Mouse (Mus musculus): Measurements from ENCODE around the gene Zfp956. TPM values are rescaled to one million over a fixed set of nuclear protein-coding genes. Genes with fewer than 3 reads are reported as not detected.

Zfp956 gene
- polyA plus RNA-seq, 2 experiments = 2.1 to 4.3 TPM

DNA sequence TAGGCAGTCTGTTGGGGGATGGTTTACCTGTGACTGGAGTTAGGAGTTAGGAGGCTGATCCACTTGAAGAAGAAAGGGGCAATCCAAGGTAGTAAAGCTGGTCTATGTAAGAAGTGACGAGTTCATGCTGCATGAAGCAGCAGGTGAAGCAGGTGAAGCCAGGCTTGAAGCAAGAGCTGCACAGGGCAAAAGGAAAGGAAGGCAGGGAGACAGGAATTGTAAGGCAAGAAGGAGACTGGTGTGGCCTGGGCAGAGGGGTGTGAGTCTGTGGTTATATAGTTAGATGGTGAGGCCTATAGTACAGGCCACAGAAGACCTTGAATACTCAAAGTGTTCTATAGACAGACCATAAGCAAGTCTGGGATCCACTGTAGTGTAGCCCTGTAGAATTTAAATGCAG is 44.2 kb upstream of the Zfp956 start:
- no peak for ATAC-seq (ENCODE audit: insufficient read depth)
- H3K4me1 ChIP-seq (replicated peaks; ENCODE audit: control insufficient read depth in 2 of 2, insufficient read depth in 2 of 2, low read length in 1 of 2) = no peaks in the 10 kb centered on the region
- no peak overlapping the region for H3K27ac ChIP-seq
- H3K4me2 ChIP-seq (ENCODE audit: low read depth) = no peak overlapping the region
- H3K27me3 ChIP-seq (ENCODE audit: control insufficient read depth, insufficient read depth, low read length) = no peaks in the 10 kb centered on the region
- peaks cover 15% of the 10 kb centered on the region for H3K36me3 ChIP-seq (replicated peaks; ENCODE audit: control insufficient read depth, insufficient read depth, low read depth)
- H3K9ac ChIP-seq (replicated peaks) = no peak overlapping the region
- H3K9me3 ChIP-seq (ENCODE audit: control insufficient read depth, low read length) = no peaks in the 10 kb centered on the region
- TF ChIP-seq EP300 (IDR thresholded peaks at IDR 0.05; ENCODE audit: low read depth) = no peak
- TF ChIP-seq CTCF (IDR thresholded peaks at IDR 0.05; ENCODE audit: low read depth) = no peak
- no peak for DNase-seq (ENCODE audit: low read depth in 3 of 3, low spot score in 3 of 3)
- no peak overlapping the region for H3K4me3 ChIP-seq (ENCODE audit: insufficient read depth in 1 of 2, low read depth in 2 of 2, low read length in 2 of 2)
- WGBS (ENCODE audit: insufficient replicate concordance) = 79% methylated on average over 1 of the region's 1 CpGs

DNA sequence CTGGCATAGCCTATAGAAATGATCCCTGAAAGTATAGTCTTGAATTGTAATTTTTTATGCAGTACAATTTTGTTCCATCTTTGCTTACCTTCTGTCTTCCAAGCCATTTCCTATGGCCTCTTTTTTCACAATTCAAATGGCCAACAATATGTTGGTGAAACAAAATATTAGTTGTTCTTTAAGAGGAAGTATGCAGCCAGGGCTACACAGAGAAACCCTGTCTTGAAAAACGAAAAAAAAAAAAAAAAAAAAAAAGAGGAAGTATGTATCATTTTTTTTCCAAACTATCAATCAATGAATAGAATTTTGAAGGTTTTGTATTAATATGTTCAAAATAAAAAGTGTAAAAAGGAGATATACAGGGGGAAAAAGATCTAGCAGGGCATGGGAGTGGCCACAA is 41.5 kb upstream of the Zfp956 start:
- no peak overlapping the region for H3K4me3 ChIP-seq (ENCODE audit: insufficient read depth in 1 of 2, low read depth in 2 of 2, low read length in 2 of 2)
- no peaks in the 10 kb centered on the region for H3K27me3 ChIP-seq (ENCODE audit: control insufficient read depth, insufficient read depth, low read length)
- no peak overlapping the region for H3K27ac ChIP-seq
- no peak overlapping the region for H3K9ac ChIP-seq (replicated peaks)
- no peaks in the 10 kb centered on the region for H3K36me3 ChIP-seq (replicated peaks; ENCODE audit: control insufficient read depth, insufficient read depth, low read depth)
- peaks cover 3 to 9% of the 10 kb centered on the region in 2 experiments for H3K4me1 ChIP-seq (replicated peaks; ENCODE audit: control insufficient read depth in 2 of 2, insufficient read depth in 2 of 2, low read length in 1 of 2)
- H3K9me3 ChIP-seq (ENCODE audit: control insufficient read depth, low read length) = no peaks in the 10 kb centered on the region
- 10% methylated on average over 1 of the region's 1 CpGs for WGBS (ENCODE audit: insufficient replicate concordance)
- TF ChIP-seq EP300 (IDR thresholded peaks at IDR 0.05; ENCODE audit: low read depth) (no peak), CTCF (IDR thresholded peaks at IDR 0.05; ENCODE audit: low read depth) (no peak)
- no peak overlapping the region for H3K4me2 ChIP-seq (ENCODE audit: low read depth)
- ATAC-seq (ENCODE audit: insufficient read depth) (no peak), DNase-seq (ENCODE audit: low read depth in 3 of 3, low spot score in 3 of 3) (no peak)

DNA sequence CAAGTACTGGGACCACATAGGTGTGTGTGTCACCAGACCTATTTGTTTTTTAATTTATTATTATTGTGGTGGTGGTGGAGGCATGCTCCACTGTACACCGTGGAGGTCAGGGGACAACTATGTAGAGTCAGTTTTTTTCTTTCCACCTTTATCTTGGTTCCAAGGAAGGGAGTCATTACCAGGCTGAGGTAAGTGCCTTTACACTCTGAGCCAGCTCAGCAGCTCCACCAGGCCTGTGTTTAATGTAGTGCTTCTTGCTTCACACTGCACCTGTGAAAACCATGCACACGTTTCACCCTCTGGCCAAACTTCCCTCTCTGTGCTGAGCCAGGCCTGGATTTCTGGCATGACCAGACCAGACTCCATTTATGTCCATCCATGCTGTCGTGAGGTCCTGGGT is 40.2 kb upstream of the Zfp956 start:
- ATAC-seq (ENCODE audit: insufficient read depth) (no peak), DNase-seq (ENCODE audit: low read depth in 3 of 3, low spot score in 3 of 3) (no peak)
- H3K9me3 ChIP-seq (ENCODE audit: control insufficient read depth, low read length) = no peaks in the 10 kb centered on the region
- no peak overlapping the region for H3K4me2 ChIP-seq (ENCODE audit: low read depth)
- no peak overlapping the region for H3K4me3 ChIP-seq (ENCODE audit: insufficient read depth in 1 of 2, low read depth in 2 of 2, low read length in 2 of 2)
- H3K27me3 ChIP-seq (ENCODE audit: control insufficient read depth, insufficient read depth, low read length) = no peaks in the 10 kb centered on the region
- TF ChIP-seq CTCF (IDR thresholded peaks at IDR 0.05; ENCODE audit: low read depth) (no peak), EP300 (IDR thresholded peaks at IDR 0.05; ENCODE audit: low read depth) (no peak)
- H3K27ac ChIP-seq = no peak overlapping the region
- WGBS (ENCODE audit: insufficient replicate concordance) = 38% methylated on average over 3 of the region's 3 CpGs
- H3K36me3 ChIP-seq (replicated peaks; ENCODE audit: control insufficient read depth, insufficient read depth, low read depth) = no peaks in the 10 kb centered on the region
- H3K4me1 ChIP-seq (replicated peaks; ENCODE audit: control insufficient read depth in 2 of 2, insufficient read depth in 2 of 2, low read length in 1 of 2) = peaks cover 11 to 18% of the 10 kb centered on the region in 2 experiments
- H3K9ac ChIP-seq (replicated peaks) = no peak overlapping the region

DNA sequence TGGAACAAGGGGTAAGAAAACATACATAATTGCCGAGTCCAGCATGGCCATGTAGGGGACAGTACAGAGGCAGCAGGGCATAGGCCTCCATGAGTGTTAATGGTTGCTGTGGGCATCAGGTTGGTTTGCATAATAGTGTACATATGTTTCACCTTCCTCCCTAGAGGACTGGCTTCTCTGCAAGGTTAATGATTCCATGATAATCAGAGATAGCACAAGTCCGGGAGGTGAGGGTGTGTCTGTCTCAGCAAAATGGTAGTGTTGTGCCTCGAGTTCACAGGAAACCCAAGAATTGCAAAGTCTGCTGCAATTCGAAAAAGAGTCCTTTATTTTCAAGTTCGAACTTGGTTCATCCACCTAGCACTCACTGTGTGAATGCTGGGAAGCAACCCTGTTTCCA is 36.1 kb upstream of the Zfp956 start:
- H3K36me3 ChIP-seq (replicated peaks; ENCODE audit: control insufficient read depth, insufficient read depth, low read depth) = no peaks in the 10 kb centered on the region
- no peak for ATAC-seq (ENCODE audit: insufficient read depth)
- peaks cover 29 to 39% of the 10 kb centered on the region in 2 experiments for H3K4me1 ChIP-seq (replicated peaks; ENCODE audit: control insufficient read depth in 2 of 2, insufficient read depth in 2 of 2, low read length in 1 of 2)
- no peak overlapping the region for H3K27ac ChIP-seq
- no peak for TF ChIP-seq EP300 (IDR thresholded peaks at IDR 0.05; ENCODE audit: low read depth)
- TF ChIP-seq CTCF (IDR thresholded peaks at IDR 0.05; ENCODE audit: low read depth) = no peak
- H3K9ac ChIP-seq (replicated peaks) = no peak overlapping the region; the same call in 1 of the 2 replicates
- no peak overlapping the region for H3K4me3 ChIP-seq (ENCODE audit: insufficient read depth in 1 of 2, low read depth in 2 of 2, low read length in 2 of 2)
- H3K4me2 ChIP-seq (ENCODE audit: low read depth) = no peak overlapping the region
- 53% methylated on average over 5 of the region's 5 CpGs for WGBS (ENCODE audit: insufficient replicate concordance)
- no peaks in the 10 kb centered on the region for H3K27me3 ChIP-seq (ENCODE audit: control insufficient read depth, insufficient read depth, low read length)
- DNase-seq (ENCODE audit: low read depth in 3 of 3, low spot score in 3 of 3) = no peak
- no peaks in the 10 kb centered on the region for H3K9me3 ChIP-seq (ENCODE audit: control insufficient read depth, low read length)

DNA sequence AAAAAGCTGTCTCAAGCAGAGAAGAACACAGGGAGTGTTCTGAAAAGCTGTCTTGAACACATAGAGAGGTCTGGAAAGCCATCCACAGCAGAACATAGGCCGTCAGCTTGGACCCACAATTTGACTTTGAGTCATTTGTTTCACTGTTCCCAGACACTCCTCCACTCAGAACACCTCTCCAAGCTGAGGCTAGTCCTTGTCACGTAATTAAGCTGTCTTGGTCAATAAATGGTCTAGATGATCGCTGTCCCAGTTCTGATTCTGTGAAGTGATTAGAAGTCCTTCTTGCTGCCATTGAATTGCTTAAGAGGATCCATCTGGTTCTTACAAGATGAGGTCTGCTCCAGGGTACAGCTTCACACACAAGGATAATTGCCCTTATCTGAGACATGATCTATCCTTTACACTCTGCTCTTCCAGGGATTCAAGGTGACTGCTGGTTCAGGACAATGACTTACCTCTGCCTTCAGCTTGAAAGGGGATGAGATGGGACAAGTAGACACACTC is 34.4 kb upstream of the Zfp956 start:
- no peak overlapping the region for H3K4me2 ChIP-seq (ENCODE audit: low read depth)
- no peaks in the 10 kb centered on the region for H3K9me3 ChIP-seq (ENCODE audit: control insufficient read depth, low read length)
- H3K9ac ChIP-seq (replicated peaks) = no peak overlapping the region
- H3K27ac ChIP-seq = no peak overlapping the region
- H3K36me3 ChIP-seq (replicated peaks; ENCODE audit: control insufficient read depth, insufficient read depth, low read depth) = no peaks in the 10 kb centered on the region
- no peak for DNase-seq (ENCODE audit: low read depth in 3 of 3, low spot score in 3 of 3)
- no peak overlapping the region for H3K4me3 ChIP-seq (ENCODE audit: insufficient read depth in 1 of 2, low read depth in 2 of 2, low read length in 2 of 2)
- H3K27me3 ChIP-seq (ENCODE audit: control insufficient read depth, insufficient read depth, low read length) = no peaks in the 10 kb centered on the region
- TF ChIP-seq EP300 (IDR thresholded peaks at IDR 0.05; ENCODE audit: low read depth) (no peak), CTCF (IDR thresholded peaks at IDR 0.05; ENCODE audit: low read depth) (no peak)
- H3K4me1 ChIP-seq (replicated peaks; ENCODE audit: control insufficient read depth in 2 of 2, insufficient read depth in 2 of 2, low read length in 1 of 2) = peaks cover 29 to 42% of the 10 kb centered on the region in 2 experiments
- WGBS (ENCODE audit: insufficient replicate concordance) = 71% methylated on average over 3 of the region's 3 CpGs
- no peak for ATAC-seq (ENCODE audit: insufficient read depth)
